Mouse (Mus musculus): Measurements from ENCODE around the gene Stxbp2. TPM values are rescaled to one million over a fixed set of nuclear protein-coding genes. Genes with fewer than 3 reads are reported as not detected.

Stxbp2 gene
- total and polyA plus RNA-seq, 3 experiments = 81.1 to 186 (median 117) TPM

GRCm38 (mm10) chr8:3679236-3679635, 48.5 kb downstream of the Stxbp2 start:
- no peak overlapping the region for H3K27ac ChIP-seq (ENCODE audit: control insufficient read depth, low read depth, low read length)
- H3K9me3 ChIP-seq (replicated peaks; ENCODE audit: insufficient read depth, low read length) = no peaks in the 10 kb centered on the region
- peaks cover 32% of the 10 kb centered on the region for H3K79me2 ChIP-seq (ENCODE audit: control insufficient read depth, insufficient read depth, low read length, poor library complexity)
- DNase-seq (ENCODE audit: low read depth, low spot score) = no peak
- TF ChIP-seq E2F4 (IDR thresholded peaks at IDR 0.05; ENCODE audit: borderline replicate concordance, low read depth, low read length) (no peak), ETS1 (IDR thresholded peaks at IDR 0.05; ENCODE audit: low read depth, low read length) (no peak)
- no peak overlapping the region for H3K4me3 ChIP-seq (ENCODE audit: control insufficient read depth in 1 of 2, insufficient read depth in 1 of 2, low read depth in 2 of 2, low read length in 2 of 2)
- no peak overlapping the region for H3K9ac ChIP-seq (ENCODE audit: control insufficient read depth, low read depth, low read length, poor library complexity, severe bottlenecking)
- peaks cover 0 to 15% of the 10 kb centered on the region in 2 experiments; a peak in 2 of 4 replicates for H3K36me3 ChIP-seq (ENCODE audit: control insufficient read depth in 1 of 2, insufficient read depth in 2 of 2, low read length in 2 of 2)
- H3K4me1 ChIP-seq (ENCODE audit: control insufficient read depth in 1 of 2, insufficient read depth in 2 of 2, low read length in 2 of 2) = peaks cover 0 to 12% of the 10 kb centered on the region in 2 experiments; a peak in 2 of 4 replicates
- no peaks in the 10 kb centered on the region for H3K27me3 ChIP-seq (ENCODE audit: control insufficient read depth in 1 of 2, insufficient read depth in 2 of 2, low read length in 2 of 2)

GRCm38 (mm10) chr8:3679656-3680055, 48.9 kb downstream of the Stxbp2 start:
- no peak for DNase-seq (ENCODE audit: low read depth, low spot score)
- no peak for TF ChIP-seq EP300 (IDR thresholded peaks at IDR 0.05; ENCODE audit: low read depth in 1 of 2, low read length in 2 of 2)
- no peak for TF ChIP-seq MAFK (IDR thresholded peaks at IDR 0.05; ENCODE audit: borderline replicate concordance, low read depth, low read length)
- TF ChIP-seq CHD2 (IDR thresholded peaks at IDR 0.05; ENCODE audit: low read length) = no peak
- TF ChIP-seq MEF2A (IDR thresholded peaks at IDR 0.05; ENCODE audit: extremely low read depth, insufficient replicate concordance, low read depth, low read length, poor library complexity, severe bottlenecking) = no peak
- no peak for TF ChIP-seq TBP (IDR thresholded peaks at IDR 0.05; ENCODE audit: low read depth, low read length)
- no peak for TF ChIP-seq JUND (IDR thresholded peaks at IDR 0.05; ENCODE audit: low read depth, low read length)
- no peak for TF ChIP-seq MXI1 (IDR thresholded peaks at IDR 0.05; ENCODE audit: low read depth, low read length)
- no peak for TF ChIP-seq CTCF (IDR thresholded peaks at IDR 0.05 in 2 of 3, conservative IDR thresholded peaks at IDR 0.05 in 1 of 3; ENCODE audit: control insufficient read depth in 1 of 3, insufficient read depth in 1 of 3, low read depth in 2 of 3, low read length in 3 of 3, poor library complexity in 1 of 3, severe bottlenecking in 1 of 3)
- Histone ChIP-seq H3K4me1 (ENCODE audit: control insufficient read depth in 1 of 2, insufficient read depth in 2 of 2, low read length in 2 of 2) (peaks cover 0 to 11% of the 10 kb centered on the region in 2 experiments; a peak in 2 of 4 replicates), H3K27ac (ENCODE audit: control insufficient read depth, low read depth, low read length) (no peak overlapping the region), H3K9me3 (replicated peaks; ENCODE audit: insufficient read depth, low read length) (no peaks in the 10 kb centered on the region), H3K27me3 (ENCODE audit: control insufficient read depth in 1 of 2, insufficient read depth in 2 of 2, low read length in 2 of 2) (no peaks in the 10 kb centered on the region), H3K4me3 (ENCODE audit: control insufficient read depth in 1 of 2, insufficient read depth in 1 of 2, low read depth in 2 of 2, low read length in 2 of 2) (no peak overlapping the region), H3K79me2 (ENCODE audit: control insufficient read depth, insufficient read depth, low read length, poor library complexity) (peaks cover 32% of the 10 kb centered on the region), H3K36me3 (ENCODE audit: control insufficient read depth in 1 of 2, insufficient read depth in 2 of 2, low read length in 2 of 2) (peaks cover 0 to 15% of the 10 kb centered on the region in 2 experiments; a peak in 2 of 4 replicates), H3K9ac (ENCODE audit: control insufficient read depth, low read depth, low read length, poor library complexity, severe bottlenecking) (no peak overlapping the region)

- Histone ChIP-seq H3K4me3 (ENCODE audit: control insufficient read depth in 1 of 2, insufficient read depth in 1 of 2, low read depth in 2 of 2, low read length in 2 of 2) (no peak overlapping the region), H3K27ac (ENCODE audit: control insufficient read depth, low read depth, low read length) (no peak overlapping the region), H3K4me1 (ENCODE audit: control insufficient read depth in 1 of 2, insufficient read depth in 2 of 2, low read length in 2 of 2) (peaks cover 0 to 6% of the 10 kb centered on the region in 2 experiments; a peak in 1 of 4 replicates), H3K79me2 (ENCODE audit: control insufficient read depth, insufficient read depth, low read length, poor library complexity) (peaks cover 21% of the 10 kb centered on the region), H3K9me3 (replicated peaks; ENCODE audit: insufficient read depth, low read length) (no peaks in the 10 kb centered on the region), H3K9ac (ENCODE audit: control insufficient read depth, low read depth, low read length, poor library complexity, severe bottlenecking) (no peak overlapping the region), H3K36me3 (ENCODE audit: control insufficient read depth in 1 of 2, insufficient read depth in 2 of 2, low read length in 2 of 2) (peaks cover 0 to 11% of the 10 kb centered on the region in 2 experiments; a peak in 2 of 4 replicates), H3K27me3 (ENCODE audit: control insufficient read depth in 1 of 2, insufficient read depth in 2 of 2, low read length in 2 of 2) (no peaks in the 10 kb centered on the region)
- no peak for TF ChIP-seq ZKSCAN1 (IDR thresholded peaks at IDR 0.05; ENCODE audit: low read depth, low read length)
- no peak for TF ChIP-seq MAFK (IDR thresholded peaks at IDR 0.05; ENCODE audit: borderline replicate concordance, low read depth, low read length)
- no peak for TF ChIP-seq MAX (IDR thresholded peaks at IDR 0.05; ENCODE audit: low read length)
- TF ChIP-seq BHLHE40 (IDR thresholded peaks at IDR 0.05; ENCODE audit: borderline replicate concordance, low read depth, low read length) = no peak
- no peak for TF ChIP-seq KAT2A (conservative IDR thresholded peaks at IDR 0.05; ENCODE audit: low read depth, low read length)
- TF ChIP-seq SIN3A (IDR thresholded peaks at IDR 0.05; ENCODE audit: low read length) = no peak
- no peak for TF ChIP-seq UBTF (IDR thresholded peaks at IDR 0.05; ENCODE audit: borderline replicate concordance, insufficient read depth, low read depth, low read length)
- DNase-seq (ENCODE audit: low read depth, low spot score) = no peak
Observed at GRCm38 (mm10) chr8:3682435-3682834, 51.7 kb downstream of the Stxbp2 start.
